ENCODE assay signal across 8 mouse cellular contexts in genomic region chr17:32536867-32537250, GRCm38 (mm10). TPM values are rescaled to one million over a fixed set of nuclear protein-coding genes. Genes with fewer than 3 reads are reported as not detected.
DNase-seq lines count a peak whose midpoint lies in the region; ATAC-seq lines count a peak whose summit lies in the region.

No protein-coding gene starts in this region.

- 67% methylated on average over 5 of the region's 5 CpGs for WGBS in forebrain, embryonic 15.5 days
- WGBS in neural tube, embryonic 12.5 days, result 77% methylated on average over 5 of the region's 5 CpGs

- no peaks in the 10 kb centered on the region for H3K9me3 ChIP-seq in forebrain, embryonic 15.5 days
- no peaks in the 10 kb centered on the region for H3K9me3 ChIP-seq in neural tube, embryonic 12.5 days

- H3K36me3 ChIP-seq in forebrain, embryonic 15.5 days, result no peaks in the 10 kb centered on the region
- H3K36me3 ChIP-seq in neural tube, embryonic 12.5 days, result no peaks in the 10 kb centered on the region

- H3K4me2 ChIP-seq in forebrain, embryonic 15.5 days (replicated peaks), result peak overlapping the region; percentile 69
- H3K4me2 ChIP-seq in neural tube, embryonic 12.5 days (replicated peaks), result peak overlapping the region; percentile 61

- H3K27me3 ChIP-seq in forebrain, embryonic 15.5 days, result no peaks in the 10 kb centered on the region
- no peaks in the 10 kb centered on the region for H3K27me3 ChIP-seq in neural tube, embryonic 12.5 days (replicated peaks)

- H3K27ac ChIP-seq in forebrain, embryonic 15.5 days (replicated peaks), result no peak overlapping the region
- H3K27ac ChIP-seq in neural tube, embryonic 12.5 days, result no peak overlapping the region

- peaks cover 10% of the 10 kb centered on the region for H3K4me1 ChIP-seq in forebrain, embryonic 15.5 days
- peaks cover 4% of the 10 kb centered on the region for H3K4me1 ChIP-seq in neural tube, embryonic 12.5 days

- no peak for ATAC-seq in forebrain, embryonic 15.5 days (replicated peaks)
- ATAC-seq in neural tube, embryonic 12.5 days (ENCODE audit: low FRiP score, low read depth), result peak; percentile 17; the same call in 1 of the 2 replicates

- H3K9ac ChIP-seq in forebrain, embryonic 15.5 days (replicated peaks), result peak overlapping the region; percentile 60
- H3K9ac ChIP-seq in neural tube, embryonic 12.5 days, result peak overlapping the region; percentile 42; the same call in 1 of the 2 replicates

- peak overlapping the region; percentile 49 for H3K4me3 ChIP-seq in forebrain, embryonic 15.5 days
- peak overlapping the region; percentile 41 for H3K4me3 ChIP-seq in neural tube, embryonic 12.5 days

- peak; percentile 65 for DNase-seq in adrenal gland, adult 2 months
- no peak for DNase-seq in adrenal gland, adult 8-10 months
- peak; percentile 47 for DNase-seq in adrenal gland, postnatal 25 days
- DNase-seq in kidney, postnatal 36 days, result peak; percentile 19 to 31
- DNase-seq in urinary bladder, postnatal 25 days (ENCODE audit: low spot score), result no peak
- no peak for DNase-seq in spleen, postnatal 4 days (ENCODE audit: low spot score in 2 of 2)

RNA-seq across cellular contexts. Expression of gene Cyp4f16, which starts 0.5 kb away (rescaled TPM):
- total RNA-seq in adrenal gland, adult 2 months (2021), result 10 to 100 TPM; 10.8 to 11.3 TPM
- 10.2 and 13.0 TPM in 2 replicates for polyA plus RNA-seq in adrenal gland, adult 2 months (2012; rRNA removed)
- total RNA-seq in adrenal gland, adult 8-10 months (2022), result 10 to 100 TPM; 12.0 to 28.8 (median 19.9) TPM
- 10.0 and 16.1 TPM in 2 replicates for total RNA-seq in adrenal gland, postnatal 25 days (2021)
- 19.8 and 24.9 TPM in 2 replicates for polyA plus RNA-seq in forebrain, embryonic 15.5 days (2015; fragmentation: Nextera tagmentation; extraction: Ambion mirVana)
- polyA plus RNA-seq in neural tube, embryonic 12.5 days (2016; fragmentation: Nextera tagmentation; extraction: Ambion mirVana), result 19.8 and 25.3 TPM in 2 replicates

RNA-seq across cellular contexts. Expression of gene Cyp4f17, which starts 31.0 kb away (rescaled TPM):
- total RNA-seq in adrenal gland, adult 2 months (2021), result 10 to 100 TPM in 1 of 2 experiments, 1 to 10 TPM in 1; 7.2 to 10.3 TPM
- 13.0 and 16.2 TPM in 2 replicates for polyA plus RNA-seq in adrenal gland, adult 2 months (2012; rRNA removed)
- 10 to 100 TPM; 11.1 to 32.1 (median 21.6) TPM for total RNA-seq in adrenal gland, adult 8-10 months (2022)
- 8.3 and 9.4 TPM in 2 replicates for total RNA-seq in adrenal gland, postnatal 25 days (2021)
- 7.8 and 8.4 TPM in 2 replicates for polyA plus RNA-seq in forebrain, embryonic 15.5 days (2015; fragmentation: Nextera tagmentation; extraction: Ambion mirVana)
- 9.5 and 10.8 TPM in 2 replicates for polyA plus RNA-seq in neural tube, embryonic 12.5 days (2016; fragmentation: Nextera tagmentation; extraction: Ambion mirVana)

Comparison
In these comparisons a context has a peak if more than half of its experiments do, and no peak if none do; other contexts are left out.
1. DNase-seq: peak in adrenal gland, adult 2 months (single experiment), adrenal gland, postnatal 25 days (single experiment) and kidney, postnatal 36 days (2 of 2); none in adrenal gland, adult 8-10 months (single experiment), urinary bladder, postnatal 25 days (single experiment) and spleen, postnatal 4 days (0 of 2).